Mouse (Mus musculus) monocyte, adult 5-6 weeks (primary cell): ENCODE results near the gene Mmp9. TPM values are rescaled to one million over a fixed set of nuclear protein-coding genes. Genes with fewer than 3 reads are reported as not detected.

ENCODE experiments used
- ATAC-seq: fragments of 153-309, 156-312 bp; replicated peaks from 2 replicates; pipeline ENCODE4 v1.8.0; 2017; ENCODE audit warnings: mild to moderate bottlenecking; ENCODE audit not compliant: low TSS enrichment, insufficient number of reproducible peaks, severe bottlenecking, poor library complexity, low FRiP score
- total RNA-seq: library from RNA; stranded (forward); fragments of 200-1000, 200-491, 200-594 nt; gene quantifications from 3 replicates; pipeline ENCODE4 v1.2.3, GENCODE M21; 2017

Mmp9 gene
- total RNA-seq, 1 experiment from 2014 or later, result 15.0 TPM

- no peak for ATAC-seq
Measured at GRCm38 (mm10) chr2:164969348-164969781, 28.8 kb downstream of the Mmp9 start.

GRCm38 (mm10) chr2:164970631-164971196 is 30.1 kb downstream of the Mmp9 start:
- ATAC-seq, result no peak

GRCm38 (mm10) chr2:164972646-164973045 is 32.1 kb downstream of the Mmp9 start:
- ATAC-seq, result no peak

- ATAC-seq, result no peak
Measured at GRCm38 (mm10) chr2:164975611-164976010, 35.0 kb downstream of the Mmp9 start.

- no peak for ATAC-seq
Measured at GRCm38 (mm10) chr2:164979749-164980148, 39.2 kb downstream of the Mmp9 start.

GRCm38 (mm10) chr2:164985962-164986361 is 45.4 kb downstream of the Mmp9 start:
- ATAC-seq, result no peak

- no peak for ATAC-seq
Measured at GRCm38 (mm10) chr2:164986371-164987027, 45.9 kb downstream of the Mmp9 start.

GRCm38 (mm10) chr2:164988777-164989176 is 48.2 kb downstream of the Mmp9 start:
- no peak for ATAC-seq

GRCm38 (mm10) chr2:164991111-164991510 is 50.5 kb downstream of the Mmp9 start:
- no peak for ATAC-seq

GRCm38 (mm10) chr2:164991808-164992207 is 51.2 kb downstream of the Mmp9 start:
- no peak for ATAC-seq

- ATAC-seq, result no peak
Measured at GRCm38 (mm10) chr2:164994156-164994555, 53.6 kb downstream of the Mmp9 start.

- no peak for ATAC-seq
Measured at GRCm38 (mm10) chr2:164994659-164995428, 54.3 kb downstream of the Mmp9 start.

- ATAC-seq, result no peak
Measured at GRCm38 (mm10) chr2:164995976-164996375, 55.4 kb downstream of the Mmp9 start.

- no peak for ATAC-seq
Measured at GRCm38 (mm10) chr2:164996848-164997720, 56.5 kb downstream of the Mmp9 start.

- no peak for ATAC-seq
Measured at GRCm38 (mm10) chr2:164997721-164998428, 57.3 kb downstream of the Mmp9 start.

- no peak for ATAC-seq
Measured at GRCm38 (mm10) chr2:165001958-165002357, 61.4 kb downstream of the Mmp9 start.

GRCm38 (mm10) chr2:165003108-165003507 is 62.5 kb downstream of the Mmp9 start:
- ATAC-seq, result no peak

GRCm38 (mm10) chr2:165004237-165004636 is 63.7 kb downstream of the Mmp9 start:
- ATAC-seq, result no peak
